Mouse (Mus musculus): Measurements from ENCODE around the gene Usp19. TPM values are rescaled to one million over a fixed set of nuclear protein-coding genes. Genes with fewer than 3 reads are reported as not detected.

Usp19 gene
- polyA plus RNA-seq (2021; fragmentation: Nextera tagmentation): 14.2 and 15.2 TPM in 2 replicates
- long read RNA-seq, experiment 1, full-length matches to known transcripts: 3 of 18 reads
- long read RNA-seq, experiment 1, partial matches to known transcripts: 11 of 18 reads
- long read RNA-seq, experiment 1, other reads (novel, unspliced or antisense): 4 of 18 reads
- long read RNA-seq, experiment 2, full-length matches to known transcripts: 21 of 90 reads
- long read RNA-seq, experiment 2, partial matches to known transcripts: 27 of 90 reads
- long read RNA-seq, experiment 2, other reads (novel, unspliced or antisense): 42 of 90 reads

DNA sequence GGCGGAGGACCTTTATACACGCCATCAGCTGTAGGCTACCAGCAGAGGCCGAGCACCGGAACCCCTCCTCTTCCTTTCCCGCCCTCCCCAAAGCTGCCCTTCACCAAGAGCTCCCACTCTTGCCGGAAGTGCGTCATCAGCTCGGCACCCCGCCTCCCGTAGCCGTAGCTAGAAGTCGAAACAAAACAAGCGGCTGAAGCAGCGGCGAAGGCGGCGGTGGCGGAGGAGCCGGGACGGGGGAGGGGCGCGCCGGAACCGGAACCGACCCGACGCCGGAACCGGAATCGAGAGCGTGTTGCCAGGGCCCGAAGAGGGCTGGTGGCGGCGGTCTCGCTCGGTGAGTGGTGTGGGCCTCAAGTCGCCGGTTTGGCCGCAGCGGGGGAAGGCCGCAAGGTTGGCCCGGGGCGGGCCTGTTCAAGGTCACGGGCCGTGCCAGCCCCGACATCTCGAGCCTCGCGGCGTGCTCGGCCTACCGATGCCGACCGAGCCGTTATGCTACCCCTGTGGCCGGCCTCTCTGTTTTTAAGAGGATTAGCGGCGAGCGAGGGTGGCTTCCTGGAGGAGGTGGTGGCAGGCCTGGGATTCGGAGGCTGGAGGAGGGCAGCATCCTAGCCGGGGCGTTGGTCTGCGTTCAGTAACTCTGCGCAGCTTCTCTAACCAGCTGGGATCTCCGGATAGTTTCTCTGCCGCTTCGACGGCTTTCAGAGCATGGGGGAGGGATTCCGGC, at the start of gene Usp19:
Gene Usp19, plus strand, starts transcription at position 44 of the 727 bp plus-strand sequence.

DNA sequence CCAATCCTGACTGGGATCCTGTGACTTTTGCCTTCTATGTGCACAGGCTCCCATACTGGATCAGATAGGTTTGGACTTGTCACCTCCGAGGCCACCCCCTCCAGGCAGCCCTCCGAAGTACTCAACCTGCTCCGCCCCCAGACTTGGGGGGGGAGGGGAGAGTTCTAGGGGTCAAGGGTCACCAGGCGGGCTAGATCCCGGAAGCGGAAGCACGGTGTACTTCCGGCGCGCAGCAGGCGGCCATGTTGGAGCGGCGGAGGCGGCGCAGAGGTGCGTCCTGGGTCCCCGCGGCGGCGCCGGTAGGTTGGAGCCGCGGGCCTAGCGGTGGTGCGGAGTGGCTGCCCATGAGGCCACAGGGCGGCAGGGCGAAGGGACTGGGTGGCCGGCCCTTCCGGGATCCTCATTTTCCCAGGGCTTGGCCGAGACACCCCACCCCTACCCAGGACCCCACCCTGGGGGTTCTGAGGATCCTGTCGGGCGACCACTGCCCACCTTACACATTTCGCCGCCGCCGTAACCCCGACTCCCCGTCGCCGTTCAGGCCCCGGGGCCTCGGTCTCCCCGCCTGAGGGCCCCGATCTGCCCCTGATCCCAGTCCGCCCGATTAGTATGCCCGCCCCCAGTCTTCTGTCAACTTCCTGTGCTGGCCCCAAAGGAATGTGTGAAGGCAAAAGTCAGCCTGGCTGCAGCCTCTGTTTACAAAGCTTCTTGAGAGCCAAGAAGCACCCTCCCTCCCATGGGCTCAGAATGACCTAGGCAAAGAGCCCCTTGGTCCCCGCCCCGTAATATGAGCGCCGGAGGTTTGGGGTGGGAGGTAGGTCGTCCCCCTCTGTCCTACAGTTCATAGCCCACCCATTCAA, 29.9 kb upstream of the Usp19 start, which contains the start of gene Ccdc71:
Gene Ccdc71, plus strand, starts transcription at position 209 of the 860 bp plus-strand sequence.

DNA sequence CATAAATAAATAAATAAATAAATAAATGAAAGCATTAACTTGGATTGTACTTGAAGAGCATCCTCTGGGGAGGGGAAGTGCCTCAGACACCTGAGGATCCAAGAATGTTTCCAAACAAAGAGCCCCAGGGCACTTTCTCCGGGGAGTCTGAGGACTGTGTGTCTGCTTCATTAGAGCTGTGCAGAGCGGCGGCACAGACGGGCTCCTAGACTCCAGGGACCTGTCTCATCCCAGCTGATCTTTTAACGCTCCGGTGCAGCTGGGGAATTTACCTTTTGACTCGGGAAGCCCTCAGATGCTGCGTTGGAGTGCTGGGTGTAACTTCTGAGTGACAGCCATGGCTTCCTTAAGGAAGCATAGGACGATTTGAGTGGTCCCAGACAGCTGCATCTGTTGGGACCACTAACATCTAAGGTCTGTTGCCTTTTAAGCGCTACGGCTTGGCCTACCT, 29.2 kb upstream of the Usp19 start, which contains the start of gene Klhdc8b:
Gene Klhdc8b, minus strand, starts transcription at position 401 of the 451 bp plus-strand sequence.

DNA sequence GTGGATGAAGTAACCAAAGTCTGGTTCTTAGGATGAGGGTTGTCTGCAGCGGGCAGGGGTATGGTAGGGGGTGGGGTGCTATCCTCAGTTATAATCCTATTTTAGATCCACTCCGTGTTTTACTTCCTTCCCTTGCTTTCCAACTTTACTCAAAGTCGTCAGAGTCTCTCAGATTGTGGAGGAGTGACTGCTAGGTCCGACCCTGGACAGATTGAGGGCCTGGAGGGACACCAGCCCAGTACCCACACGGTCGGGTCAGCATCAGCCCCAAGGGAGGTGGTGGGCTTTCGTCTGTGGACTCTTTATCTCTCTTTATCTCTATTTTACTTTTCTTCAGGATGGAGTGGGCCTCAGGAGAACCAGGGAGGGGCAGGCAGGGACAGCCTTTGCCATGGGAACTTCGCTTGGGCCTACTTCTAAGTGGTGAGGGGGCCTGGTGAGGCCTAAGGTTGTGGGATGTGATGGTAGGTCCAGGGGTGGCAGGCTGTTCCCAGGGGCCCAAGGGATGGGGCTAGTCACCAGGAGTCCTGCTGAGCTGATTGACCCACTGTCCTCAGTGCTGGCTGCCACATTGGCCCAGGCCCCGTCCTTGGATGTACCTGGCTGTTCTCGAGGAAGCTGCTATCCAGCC, 10.6 kb upstream of the Usp19 start, which contains the start of gene Lamb2:
Gene Lamb2, plus strand, starts transcription at position 16 of the 631 bp plus-strand sequence.

DNA sequence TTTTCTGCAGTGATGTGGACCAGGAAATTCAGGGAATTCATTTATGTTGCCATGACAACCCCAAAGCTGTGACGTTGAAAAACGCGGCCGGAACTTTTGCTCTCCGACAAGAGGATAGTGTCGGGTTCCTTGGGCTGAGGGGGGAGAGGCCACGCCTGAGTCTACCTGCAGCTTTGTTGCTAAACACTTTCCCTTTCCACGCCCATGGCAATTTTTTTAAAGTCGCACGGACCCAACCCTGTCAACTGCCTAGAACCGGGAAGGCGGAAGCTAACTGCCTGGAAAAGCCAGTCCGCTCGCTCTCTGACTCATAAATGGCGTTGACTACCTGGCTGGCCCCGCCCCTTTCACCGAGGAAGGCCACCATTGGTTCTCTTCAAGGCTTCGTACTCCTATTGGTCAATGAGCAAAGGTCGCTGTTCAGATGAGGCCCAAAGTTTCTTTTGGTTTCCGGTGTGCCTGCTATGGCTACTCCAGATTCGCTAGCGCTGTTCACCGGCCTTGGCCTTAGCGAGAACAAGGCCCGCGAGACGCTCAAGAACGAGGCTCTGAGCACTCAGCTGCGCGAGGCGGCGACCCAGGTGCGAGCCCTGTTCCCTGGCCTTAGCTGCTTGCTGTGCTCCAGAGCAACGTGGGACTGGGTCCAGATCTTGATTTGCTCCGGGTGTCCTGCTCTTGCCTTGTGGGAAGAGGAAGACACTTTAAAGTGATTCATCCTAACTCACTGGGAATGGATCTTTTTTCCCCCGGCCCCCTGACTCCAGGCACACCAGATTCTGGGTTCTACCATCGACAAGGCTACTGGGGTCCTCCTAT, 17.4 kb downstream of the Usp19 start, which contains the start of gene Qars:
Gene Qars, plus strand, starts transcription at position 88 of the 816 bp plus-strand sequence.

DNA sequence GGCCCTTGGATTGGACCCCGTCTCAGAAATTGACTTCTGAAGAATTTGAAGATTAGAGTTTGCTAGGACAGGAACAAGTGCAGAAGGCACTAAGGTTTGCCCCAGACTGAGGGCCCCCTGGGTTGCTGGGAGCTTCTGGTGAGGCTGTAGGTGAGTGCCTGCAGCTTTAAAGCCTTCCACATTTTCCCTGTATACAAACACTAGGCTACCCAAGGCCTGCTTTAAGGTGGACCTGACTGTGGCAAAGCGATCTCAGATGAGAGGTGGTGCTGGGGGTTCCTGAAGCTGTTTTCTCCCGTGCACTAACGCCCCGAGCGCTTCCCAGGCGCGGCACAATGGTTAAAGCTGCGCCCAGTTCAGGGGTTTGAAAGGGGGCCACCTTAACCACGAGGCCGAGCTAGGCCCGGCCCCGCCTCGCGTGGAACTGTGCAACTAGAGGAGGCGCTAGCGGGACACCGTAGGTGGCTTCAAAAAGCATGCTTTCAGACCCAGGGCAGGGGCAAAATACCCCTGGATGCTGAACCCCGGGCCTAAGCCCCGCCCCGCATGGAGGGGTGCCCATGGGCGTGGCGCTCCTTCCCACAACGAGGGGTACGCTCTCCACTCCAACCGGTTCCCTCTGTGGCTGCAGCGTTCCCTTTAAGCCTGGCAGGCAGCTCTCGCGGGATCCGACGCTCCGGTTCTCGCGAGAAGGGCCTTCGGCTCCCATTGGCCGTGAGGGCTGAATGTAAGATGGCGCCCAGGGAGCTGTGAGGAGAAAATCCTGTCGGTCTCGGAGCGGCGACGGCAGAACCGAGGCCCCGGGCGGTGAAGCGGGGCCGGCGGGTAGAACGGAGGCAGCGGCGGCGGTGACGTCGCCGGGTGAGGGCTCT, 26.2 kb downstream of the Usp19 start, which contains the start of gene Qrich1:
Gene Qrich1, plus strand, starts transcription at position 427 of the 872 bp plus-strand sequence.

Other genes starting within 250 kb of the Usp19 start
- 38.6 and 42.0 TPM in 2 replicates for gene Dag1, start 226.6 kb upstream of the Usp19 start, polyA plus RNA-seq (2021; fragmentation: Nextera tagmentation)
- 136 and 139 TPM in 2 replicates for gene Nicn1, start 200.2 kb upstream of the Usp19 start, polyA plus RNA-seq (2021; fragmentation: Nextera tagmentation)
- gene Amt, start 193.7 kb upstream of the Usp19 start, polyA plus RNA-seq (2021; fragmentation: Nextera tagmentation): 31.0 and 64.8 TPM in 2 replicates
- 127 TPM in 2 replicates for gene Rhoa, start 184.5 kb upstream of the Usp19 start, polyA plus RNA-seq (2021; fragmentation: Nextera tagmentation)
- gene Tcta, start 184.4 kb upstream of the Usp19 start, polyA plus RNA-seq (2021; fragmentation: Nextera tagmentation): 46.6 and 47.4 TPM in 2 replicates
- gene Gpx1, start 151.7 kb upstream of the Usp19 start, polyA plus RNA-seq (2021; fragmentation: Nextera tagmentation): 122 and 130 TPM in 2 replicates
- gene Usp4, start 142.7 kb upstream of the Usp19 start, polyA plus RNA-seq (2021; fragmentation: Nextera tagmentation): 40.7 and 44.1 TPM in 2 replicates
- gene 1700102P08Rik, start 97.8 kb upstream of the Usp19 start, polyA plus RNA-seq (2021; fragmentation: Nextera tagmentation): 0.15 and 0.29 TPM in 2 replicates
- 0.14 and 0.16 TPM in 2 replicates for gene Ccdc36, start 62.1 kb upstream of the Usp19 start, polyA plus RNA-seq (2021; fragmentation: Nextera tagmentation)
- gene BC048562, start 54.1 kb upstream of the Usp19 start, polyA plus RNA-seq (2021; fragmentation: Nextera tagmentation): not detected in 2 replicates
- gene Ccdc71, start 30.1 kb upstream of the Usp19 start, polyA plus RNA-seq (2021; fragmentation: Nextera tagmentation): 21.0 and 22.0 TPM in 2 replicates
- gene Klhdc8b, start 29.0 kb upstream of the Usp19 start, polyA plus RNA-seq (2021; fragmentation: Nextera tagmentation): 15.7 and 17.0 TPM in 2 replicates
- gene Lamb2, start 10.9 kb upstream of the Usp19 start, polyA plus RNA-seq (2021; fragmentation: Nextera tagmentation): 5.4 and 5.7 TPM in 2 replicates
- 35.8 and 45.8 TPM in 2 replicates for gene Qars, start 17.1 kb downstream of the Usp19 start, polyA plus RNA-seq (2021; fragmentation: Nextera tagmentation)
- gene Qrich1, start 26.2 kb downstream of the Usp19 start, polyA plus RNA-seq (2021; fragmentation: Nextera tagmentation): 65.3 and 74.5 TPM in 2 replicates
- gene Impdh2, start 69.7 kb downstream of the Usp19 start, polyA plus RNA-seq (2021; fragmentation: Nextera tagmentation): 62.6 and 65.1 TPM in 2 replicates
- gene Ndufaf3, start 76.8 kb downstream of the Usp19 start, polyA plus RNA-seq (2021; fragmentation: Nextera tagmentation): 175 and 180 TPM in 2 replicates
- 96.4 and 106 TPM in 2 replicates for gene Dalrd3, start 79.3 kb downstream of the Usp19 start, polyA plus RNA-seq (2021; fragmentation: Nextera tagmentation)
- gene Wdr6, start 88.1 kb downstream of the Usp19 start, polyA plus RNA-seq (2021; fragmentation: Nextera tagmentation): 58.6 and 60.9 TPM in 2 replicates
- 124 and 135 TPM in 2 replicates for gene P4htm, start 107.1 kb downstream of the Usp19 start, polyA plus RNA-seq (2021; fragmentation: Nextera tagmentation)
- gene Arih2, start 158.8 kb downstream of the Usp19 start, polyA plus RNA-seq (2021; fragmentation: Nextera tagmentation): 15.4 and 16.0 TPM in 2 replicates
- 6.9 and 8.5 TPM in 2 replicates for gene Slc25a20, start 171.5 kb downstream of the Usp19 start, polyA plus RNA-seq (2021; fragmentation: Nextera tagmentation)
- gene Prkar2a, start 198.7 kb downstream of the Usp19 start, polyA plus RNA-seq (2021; fragmentation: Nextera tagmentation): 5.7 and 6.8 TPM in 2 replicates

Data from layer of hippocampus, adult 6 months (tissue).